Mouse (Mus musculus): ENCODE results near the gene Reep3.

Reep3 gene

DNA sequence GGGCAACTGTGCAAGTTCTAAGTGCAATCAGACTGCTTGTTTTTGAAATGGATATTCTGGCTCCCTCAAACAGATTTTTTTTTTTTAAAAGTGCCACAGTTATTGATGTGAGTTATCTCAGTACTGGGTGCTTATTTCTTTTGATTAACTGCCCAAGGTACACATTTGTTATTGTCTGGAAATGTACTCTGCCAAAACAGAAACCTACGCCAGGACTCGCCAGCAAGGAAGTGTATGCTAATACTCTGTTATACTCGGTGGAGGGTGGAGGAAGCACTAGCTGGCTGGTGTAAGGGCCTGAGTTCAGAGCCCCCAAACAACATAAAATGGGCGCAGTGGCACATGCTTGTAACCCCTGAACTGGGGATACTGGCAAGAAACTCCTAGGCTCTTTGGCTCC lies 34.9 kb downstream of the Reep3 start:
- in situ Hi-C loops (cut with MboI; ENCODE audit: low pct_unique_long_range_greater_than_20kb in 1 of 2, low sequenced_read_pairs in 2 of 2, unreplicated experiment in 1 of 2), result no loop called here

GRCm38 (mm10) chr10:67061367-67061801 lies 35.4 kb downstream of the Reep3 start:
- in situ Hi-C loops (cut with MboI; ENCODE audit: low pct_unique_long_range_greater_than_20kb in 1 of 2, low sequenced_read_pairs in 2 of 2, unreplicated experiment in 1 of 2), result no loop called here

- in situ Hi-C loops (cut with MboI; ENCODE audit: low pct_unique_long_range_greater_than_20kb in 1 of 2, low sequenced_read_pairs in 2 of 2, unreplicated experiment in 1 of 2), result no loop called here
Measured at GRCm38 (mm10) chr10:67058702-67059101, 38.0 kb downstream of the Reep3 start.

DNA sequence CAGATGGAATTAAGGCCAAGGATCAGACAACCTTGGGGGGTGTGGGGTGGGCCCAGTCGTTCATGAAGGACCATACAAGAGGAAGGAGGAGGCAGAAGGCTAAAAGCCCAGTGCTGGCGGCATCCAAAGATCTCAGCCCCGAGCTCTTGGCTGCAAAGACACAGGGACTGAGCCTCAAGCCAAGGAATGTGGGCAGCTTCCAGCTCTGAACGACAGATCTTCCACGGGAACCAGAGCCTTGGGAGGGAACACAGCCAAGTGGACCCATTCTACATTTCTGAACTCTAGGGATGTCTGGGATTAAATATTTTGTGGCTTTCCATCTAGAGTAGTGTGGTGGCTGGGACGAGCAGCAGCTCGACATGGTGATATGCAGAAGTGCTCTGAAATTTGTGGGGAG lies 38.4 kb downstream of the Reep3 start:
- in situ Hi-C loops (cut with MboI; ENCODE audit: low pct_unique_long_range_greater_than_20kb in 1 of 2, low sequenced_read_pairs in 2 of 2, unreplicated experiment in 1 of 2), result no loop called here

- in situ Hi-C loops (cut with MboI; ENCODE audit: low pct_unique_long_range_greater_than_20kb in 1 of 2, low sequenced_read_pairs in 2 of 2, unreplicated experiment in 1 of 2), result no loop called here
Measured at GRCm38 (mm10) chr10:67057696-67058095, 39.0 kb downstream of the Reep3 start.

- in situ Hi-C loops (cut with MboI; ENCODE audit: low pct_unique_long_range_greater_than_20kb in 1 of 2, low sequenced_read_pairs in 2 of 2, unreplicated experiment in 1 of 2), result no loop called here
Measured at GRCm38 (mm10) chr10:67057208-67057607, 39.5 kb downstream of the Reep3 start.

GRCm38 (mm10) chr10:67055867-67056856 lies 40.6 kb downstream of the Reep3 start:
- in situ Hi-C loops (cut with MboI; ENCODE audit: low pct_unique_long_range_greater_than_20kb in 1 of 2, low sequenced_read_pairs in 2 of 2, unreplicated experiment in 1 of 2), result no loop called here

- in situ Hi-C loops (cut with MboI; ENCODE audit: low pct_unique_long_range_greater_than_20kb in 1 of 2, low sequenced_read_pairs in 2 of 2, unreplicated experiment in 1 of 2), result no loop called here
Measured at GRCm38 (mm10) chr10:67053475-67053874, 43.3 kb downstream of the Reep3 start.

DNA sequence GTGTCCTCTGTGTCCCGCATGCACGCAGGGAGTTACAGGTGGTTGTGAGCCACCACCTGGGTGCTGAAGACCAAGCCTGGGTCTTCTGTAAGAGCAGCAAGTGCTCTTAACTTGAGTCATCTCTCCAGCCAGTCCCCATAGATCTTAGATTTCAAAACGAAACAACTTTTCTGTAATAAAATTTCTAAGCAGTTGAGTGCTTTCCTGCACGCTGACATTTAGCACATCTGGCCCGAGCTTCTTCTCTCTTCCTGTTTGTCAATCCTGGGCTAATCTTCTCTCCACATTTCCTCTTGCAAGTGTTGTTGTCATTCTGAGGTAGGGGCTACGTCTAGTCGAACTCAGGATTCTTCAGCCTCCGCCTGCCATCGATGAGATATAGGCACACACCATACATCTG lies 44.3 kb downstream of the Reep3 start:
- in situ Hi-C loops (cut with MboI; ENCODE audit: low pct_unique_long_range_greater_than_20kb in 1 of 2, low sequenced_read_pairs in 2 of 2, unreplicated experiment in 1 of 2), result no loop called here

DNA sequence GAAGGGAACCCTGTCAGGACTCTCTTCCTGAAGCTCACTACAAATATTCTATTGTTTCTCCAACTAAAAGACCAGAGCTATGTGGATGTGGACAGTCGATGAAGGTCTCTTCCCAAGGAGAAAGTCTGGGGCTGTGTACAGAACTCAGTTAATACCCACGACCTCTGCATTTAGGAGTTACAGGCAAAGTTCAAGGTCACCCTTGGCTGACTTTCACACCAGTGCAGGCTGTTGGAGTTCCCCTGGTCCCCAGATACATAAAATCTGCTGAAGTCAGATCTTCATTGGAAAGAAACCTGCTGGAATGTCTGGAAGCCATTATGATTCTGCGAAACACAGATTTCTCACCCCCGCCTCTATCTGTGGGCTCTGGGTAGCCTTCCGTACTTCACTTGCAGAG lies 45.3 kb downstream of the Reep3 start:
- in situ Hi-C loops (cut with MboI; ENCODE audit: low pct_unique_long_range_greater_than_20kb in 1 of 2, low sequenced_read_pairs in 2 of 2, unreplicated experiment in 1 of 2), result no loop called here

DNA sequence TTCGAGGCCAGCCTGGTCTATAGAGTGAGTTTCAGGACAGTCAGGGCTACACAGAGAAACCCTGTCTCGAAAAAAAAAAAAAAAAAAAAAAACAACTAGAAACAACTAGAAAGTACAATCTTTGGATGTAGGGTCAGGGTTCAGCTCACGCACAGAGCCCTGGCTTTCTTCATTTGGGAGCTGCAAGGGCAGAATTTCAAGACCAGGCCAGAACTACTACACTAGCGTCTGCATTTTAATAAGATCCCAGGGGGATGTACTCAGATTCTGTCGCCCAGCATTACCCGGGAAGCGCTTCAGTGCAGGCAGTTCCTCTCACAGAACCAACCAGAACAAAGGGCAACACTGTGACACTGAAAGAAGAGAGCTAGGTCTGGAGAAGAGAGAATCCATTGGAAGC lies 46.0 kb downstream of the Reep3 start:
- in situ Hi-C loops (cut with MboI; ENCODE audit: low pct_unique_long_range_greater_than_20kb in 1 of 2, low sequenced_read_pairs in 2 of 2, unreplicated experiment in 1 of 2), result no loop called here

GRCm38 (mm10) chr10:67049621-67050020 lies 47.1 kb downstream of the Reep3 start:
- in situ Hi-C loops (cut with MboI; ENCODE audit: low pct_unique_long_range_greater_than_20kb in 1 of 2, low sequenced_read_pairs in 2 of 2, unreplicated experiment in 1 of 2), result no loop called here

GRCm38 (mm10) chr10:67048871-67049615 lies 47.7 kb downstream of the Reep3 start:
- in situ Hi-C loops (cut with MboI; ENCODE audit: low pct_unique_long_range_greater_than_20kb in 1 of 2, low sequenced_read_pairs in 2 of 2, unreplicated experiment in 1 of 2), result no loop called here

DNA sequence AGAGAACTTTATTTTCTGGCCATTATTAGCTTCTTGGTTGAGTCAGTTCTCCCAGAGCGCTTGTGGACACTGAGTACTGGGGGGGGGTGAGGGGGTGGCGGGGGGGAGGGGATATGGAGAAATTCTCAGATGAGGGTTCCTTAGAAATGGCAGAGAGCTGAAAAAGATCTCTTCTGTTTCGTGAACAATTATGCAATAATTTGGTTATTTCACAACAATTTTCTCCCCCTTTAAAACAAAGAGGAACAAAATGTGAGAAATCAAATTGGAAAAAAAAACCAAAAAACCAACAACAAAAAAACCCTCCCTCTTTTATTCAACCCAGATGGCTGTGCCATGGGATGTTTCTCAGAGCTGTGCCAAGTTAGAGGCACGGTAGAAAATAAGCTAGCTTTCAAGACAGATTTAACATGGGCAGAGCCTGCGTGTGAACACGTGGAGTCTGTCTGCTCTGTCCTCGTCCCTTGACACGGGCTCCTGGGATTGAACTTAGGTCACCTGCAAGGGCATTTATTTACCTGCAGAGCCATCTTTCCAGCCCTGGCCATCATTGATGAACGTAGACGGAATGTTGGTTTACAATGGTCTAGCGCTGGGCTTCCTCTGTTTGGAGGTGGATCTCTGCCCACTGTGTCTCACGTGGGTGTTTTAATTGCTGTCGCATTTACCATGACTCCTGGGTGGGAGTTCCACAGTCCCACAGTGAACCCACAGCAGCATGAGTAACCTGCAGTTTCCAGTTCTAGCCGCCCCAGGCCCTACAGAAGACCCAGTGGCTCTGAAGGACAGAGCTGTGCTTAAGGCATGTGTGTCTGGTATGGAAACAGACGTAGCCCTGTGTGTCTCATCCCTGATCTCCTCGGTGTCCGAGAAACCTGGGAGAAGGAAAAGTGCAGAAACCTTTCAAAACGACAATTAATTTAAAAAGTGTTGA lies 48.8 kb downstream of the Reep3 start:
- in situ Hi-C loops (cut with MboI; ENCODE audit: low pct_unique_long_range_greater_than_20kb in 1 of 2, low sequenced_read_pairs in 2 of 2, unreplicated experiment in 1 of 2), result no loop called here

DNA sequence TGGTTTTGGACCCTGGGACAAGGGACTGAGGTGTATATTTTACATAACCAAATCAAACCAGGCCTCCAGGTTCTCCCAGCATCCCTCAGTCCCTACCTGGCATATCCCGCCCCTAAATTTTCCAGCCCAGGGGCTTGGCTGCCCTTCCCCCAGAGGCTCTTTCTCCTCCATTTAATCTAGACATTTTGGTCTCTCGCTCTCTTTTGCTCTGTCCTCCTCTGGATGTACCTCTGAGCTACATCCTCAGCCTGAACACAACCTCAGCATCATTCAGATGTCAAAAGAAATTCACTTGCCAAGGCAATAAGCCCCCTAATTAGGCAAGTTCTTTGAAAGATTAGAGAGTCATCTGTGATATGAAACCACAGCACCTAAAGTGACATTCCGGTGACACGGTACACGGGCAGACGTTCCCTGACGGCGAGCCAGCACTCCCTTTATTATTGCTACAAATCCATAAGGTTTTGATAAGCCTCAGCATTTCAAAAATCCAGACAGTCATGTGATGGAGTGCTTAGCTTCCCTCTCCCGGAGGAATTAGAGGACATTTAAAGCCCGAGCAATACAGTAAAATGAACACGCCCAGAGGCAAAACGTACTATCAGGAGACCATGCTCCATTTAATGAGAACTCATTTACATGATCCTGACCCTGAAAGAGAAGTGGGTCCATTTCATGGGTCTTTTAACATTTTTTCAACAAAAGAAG lies 51.4 kb downstream of the Reep3 start:
- in situ Hi-C loops (cut with MboI; ENCODE audit: low pct_unique_long_range_greater_than_20kb in 1 of 2, low sequenced_read_pairs in 2 of 2, unreplicated experiment in 1 of 2), result no loop called here

DNA sequence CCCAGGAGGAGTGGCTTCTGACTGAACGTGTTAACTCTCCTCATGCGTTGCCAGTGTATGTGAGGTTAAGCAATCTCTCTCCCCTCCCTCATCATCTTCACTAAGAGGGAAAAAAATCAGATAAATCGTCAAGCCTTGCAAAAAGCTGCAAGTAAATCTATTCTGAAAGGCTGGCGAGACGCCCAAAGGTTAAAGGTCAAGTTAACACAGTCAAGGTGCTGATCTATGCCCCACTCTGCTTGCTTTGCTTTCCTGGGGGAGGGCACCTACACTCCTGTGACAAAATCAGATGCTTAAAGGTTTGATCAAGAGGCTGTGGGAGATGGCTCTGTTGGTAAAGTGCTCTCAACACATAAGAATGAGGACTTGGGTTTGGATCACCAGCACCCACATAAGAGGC lies 52.4 kb downstream of the Reep3 start:
- in situ Hi-C loops (cut with MboI; ENCODE audit: low pct_unique_long_range_greater_than_20kb in 1 of 2, low sequenced_read_pairs in 2 of 2, unreplicated experiment in 1 of 2), result no loop called here

- in situ Hi-C loops (cut with MboI; ENCODE audit: low pct_unique_long_range_greater_than_20kb in 1 of 2, low sequenced_read_pairs in 2 of 2, unreplicated experiment in 1 of 2), result no loop called here
Measured at GRCm38 (mm10) chr10:67043236-67043635, 53.5 kb downstream of the Reep3 start.

DNA sequence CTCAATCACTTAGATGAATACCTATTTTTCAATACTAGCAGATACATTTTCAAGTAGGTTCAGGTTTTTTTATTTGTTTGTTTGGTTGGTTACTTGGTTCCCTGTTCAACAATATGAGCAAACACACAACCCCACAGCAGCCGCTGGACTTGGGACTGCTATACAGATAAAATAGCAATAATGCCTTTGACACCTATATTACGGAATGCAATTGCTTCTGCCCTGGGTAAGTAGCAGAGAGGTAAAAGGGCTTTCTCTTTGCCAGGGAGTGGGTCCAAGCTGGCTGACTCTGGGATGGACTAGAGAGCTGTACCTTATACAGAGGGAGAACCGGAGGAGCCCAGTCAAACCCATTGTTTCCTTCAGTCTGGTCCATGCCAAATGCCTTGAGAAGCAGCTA lies 56.3 kb downstream of the Reep3 start:
- in situ Hi-C loops (cut with MboI; ENCODE audit: low pct_unique_long_range_greater_than_20kb in 1 of 2, low sequenced_read_pairs in 2 of 2, unreplicated experiment in 1 of 2), result no loop called here

Data from mouse embryonic stem cell (cell line).